Mouse (Mus musculus): ENCODE measurements at regions not wholly inside any gene's neighbourhood (a gene's known extent, or its start where the extent isn't known, plus 50 kb on each side); places are given as distances from the start of the nearest gene placed in this dataset.

GRCm38 (mm10) chr4:127854776-127855409 lies 115.9 kb downstream of the CK137956 start:
- Histone ChIP-seq H3K27me3 (ENCODE audit: insufficient read depth, low read length) (no peaks in the 10 kb centered on the region), H3K9me3 (replicated peaks) (peaks cover 81% of the 10 kb centered on the region), H3K36me3 (replicated peaks) (no peaks in the 10 kb centered on the region), H3K4me3 (ENCODE audit: low read depth, low read length) (no peak overlapping the region), H3K4me1 (ENCODE audit: insufficient read depth, low read depth, low read length) (no peaks in the 10 kb centered on the region)
- DNase-seq (ENCODE audit: low spot score) (no peak), ATAC-seq (ENCODE audit: extremely low read depth, insufficient number of reproducible peaks, low FRiP score, poor library complexity, severe bottlenecking) (no peak)
- no peak for TF ChIP-seq TAL1 (conservative IDR thresholded peaks at IDR 0.05; ENCODE audit: low read depth, low read length)

GRCm38 (mm10) chr4:127849306-127849705 lies 121.4 kb downstream of the CK137956 start:
- Histone ChIP-seq H3K36me3 (replicated peaks) (no peaks in the 10 kb centered on the region), H3K4me3 (ENCODE audit: low read depth, low read length) (no peak overlapping the region), H3K9me3 (replicated peaks) (peaks cover 64% of the 10 kb centered on the region), H3K4me1 (ENCODE audit: insufficient read depth, low read depth, low read length) (no peaks in the 10 kb centered on the region), H3K27me3 (ENCODE audit: insufficient read depth, low read length) (no peaks in the 10 kb centered on the region)
- ATAC-seq (ENCODE audit: extremely low read depth, insufficient number of reproducible peaks, low FRiP score, poor library complexity, severe bottlenecking): no peak
- no peak for DNase-seq (ENCODE audit: low spot score)
- TF ChIP-seq TAL1 (conservative IDR thresholded peaks at IDR 0.05; ENCODE audit: low read depth, low read length) (no peak), CTCF (IDR thresholded peaks at IDR 0.05; ENCODE audit: low read depth, low read length) (no peak), GATA2 (IDR thresholded peaks at IDR 0.05; ENCODE audit: borderline replicate concordance, low read depth, low read length) (no peak), POLR2AphosphoS5 (IDR thresholded peaks at IDR 0.05; ENCODE audit: insufficient replicate concordance, low read depth, low read length) (no peak), GATA1 (IDR thresholded peaks at IDR 0.05; ENCODE audit: borderline replicate concordance, low read length) (no peak)

GRCm38 (mm10) chr4:127846321-127846720 lies 124.4 kb downstream of the CK137956 start:
- no peaks in the 10 kb centered on the region for H3K4me1 ChIP-seq (ENCODE audit: insufficient read depth, low read depth, low read length)
- DNase-seq (ENCODE audit: low spot score): no peak
- H3K9me3 ChIP-seq (replicated peaks): peaks cover 61% of the 10 kb centered on the region
- TF ChIP-seq GATA2 (IDR thresholded peaks at IDR 0.05; ENCODE audit: borderline replicate concordance, low read depth, low read length): no peak
- ATAC-seq (ENCODE audit: extremely low read depth, insufficient number of reproducible peaks, low FRiP score, poor library complexity, severe bottlenecking): no peak
- H3K36me3 ChIP-seq (replicated peaks): no peaks in the 10 kb centered on the region
- H3K4me3 ChIP-seq (ENCODE audit: low read depth, low read length): no peak overlapping the region
- H3K27me3 ChIP-seq (ENCODE audit: insufficient read depth, low read length): no peaks in the 10 kb centered on the region

GRCm38 (mm10) chr4:127843421-127843820 lies 127.3 kb downstream of the CK137956 start:
- H3K27me3 ChIP-seq (ENCODE audit: insufficient read depth, low read length): no peaks in the 10 kb centered on the region
- no peaks in the 10 kb centered on the region for H3K4me1 ChIP-seq (ENCODE audit: insufficient read depth, low read depth, low read length)
- no peak overlapping the region for H3K4me3 ChIP-seq (ENCODE audit: low read depth, low read length)
- ATAC-seq (ENCODE audit: extremely low read depth, insufficient number of reproducible peaks, low FRiP score, poor library complexity, severe bottlenecking): no peak
- no peaks in the 10 kb centered on the region for H3K36me3 ChIP-seq (replicated peaks)
- peaks cover 57% of the 10 kb centered on the region for H3K9me3 ChIP-seq (replicated peaks)
- no peak for TF ChIP-seq CTCF (IDR thresholded peaks at IDR 0.05; ENCODE audit: low read depth, low read length)
- TF ChIP-seq GATA2 (IDR thresholded peaks at IDR 0.05; ENCODE audit: borderline replicate concordance, low read depth, low read length): no peak
- no peak for TF ChIP-seq TAL1 (conservative IDR thresholded peaks at IDR 0.05; ENCODE audit: low read depth, low read length)
- TF ChIP-seq POLR2AphosphoS5 (IDR thresholded peaks at IDR 0.05; ENCODE audit: insufficient replicate concordance, low read depth, low read length): no peak
- no peak for TF ChIP-seq GATA1 (IDR thresholded peaks at IDR 0.05; ENCODE audit: borderline replicate concordance, low read length)
- DNase-seq (ENCODE audit: low spot score): no peak

GRCm38 (mm10) chr4:127833668-127834067 lies 137.1 kb downstream of the CK137956 start:
- TF ChIP-seq POLR2AphosphoS5 (IDR thresholded peaks at IDR 0.05; ENCODE audit: insufficient replicate concordance, low read depth, low read length) (no peak), TAL1 (conservative IDR thresholded peaks at IDR 0.05; ENCODE audit: low read depth, low read length) (no peak), CTCF (IDR thresholded peaks at IDR 0.05; ENCODE audit: low read depth, low read length) (no peak), GATA1 (IDR thresholded peaks at IDR 0.05; ENCODE audit: borderline replicate concordance, low read length) (no peak), GATA2 (IDR thresholded peaks at IDR 0.05; ENCODE audit: borderline replicate concordance, low read depth, low read length) (no peak)
- H3K9me3 ChIP-seq (replicated peaks): peaks cover 36% of the 10 kb centered on the region

GRCm38 (mm10) chr4:127826988-127827387 lies 143.8 kb downstream of the CK137956 start:
- H3K9me3 ChIP-seq (replicated peaks): peaks cover 25% of the 10 kb centered on the region
- no peaks in the 10 kb centered on the region for H3K36me3 ChIP-seq (replicated peaks)
- no peak for ATAC-seq (ENCODE audit: extremely low read depth, insufficient number of reproducible peaks, low FRiP score, poor library complexity, severe bottlenecking)
- TF ChIP-seq CTCF (IDR thresholded peaks at IDR 0.05; ENCODE audit: low read depth, low read length) (no peak), TAL1 (conservative IDR thresholded peaks at IDR 0.05; ENCODE audit: low read depth, low read length) (no peak), GATA2 (IDR thresholded peaks at IDR 0.05; ENCODE audit: borderline replicate concordance, low read depth, low read length) (no peak), POLR2AphosphoS5 (IDR thresholded peaks at IDR 0.05; ENCODE audit: insufficient replicate concordance, low read depth, low read length) (no peak), GATA1 (IDR thresholded peaks at IDR 0.05; ENCODE audit: borderline replicate concordance, low read length) (no peak)
- H3K4me1 ChIP-seq (ENCODE audit: insufficient read depth, low read depth, low read length): no peaks in the 10 kb centered on the region
- H3K27me3 ChIP-seq (ENCODE audit: insufficient read depth, low read length): no peaks in the 10 kb centered on the region
- H3K4me3 ChIP-seq (ENCODE audit: low read depth, low read length): no peak overlapping the region
- DNase-seq (ENCODE audit: low spot score): no peak

More at GRCm38 (mm10) chr4:127833668-127834067, 137.1 kb downstream of the CK137956 start:
- Histone ChIP-seq H3K4me3 (ENCODE audit: low read depth, low read length) (no peak overlapping the region), H3K4me1 (ENCODE audit: insufficient read depth, low read depth, low read length) (no peaks in the 10 kb centered on the region), H3K36me3 (replicated peaks) (no peaks in the 10 kb centered on the region), H3K27me3 (ENCODE audit: insufficient read depth, low read length) (no peaks in the 10 kb centered on the region)
- DNase-seq (ENCODE audit: low spot score) (no peak), ATAC-seq (ENCODE audit: extremely low read depth, insufficient number of reproducible peaks, low FRiP score, poor library complexity, severe bottlenecking) (no peak)

GRCm38 (mm10) chr4:127819501-127819900 lies 151.2 kb downstream of the CK137956 start:
- ATAC-seq (ENCODE audit: extremely low read depth, insufficient number of reproducible peaks, low FRiP score, poor library complexity, severe bottlenecking) (no peak), DNase-seq (ENCODE audit: low spot score) (no peak)
- H3K36me3 ChIP-seq (replicated peaks): no peaks in the 10 kb centered on the region
- no peak overlapping the region for H3K4me3 ChIP-seq (ENCODE audit: low read depth, low read length)
- no peaks in the 10 kb centered on the region for H3K27me3 ChIP-seq (ENCODE audit: insufficient read depth, low read length)
- no peaks in the 10 kb centered on the region for H3K4me1 ChIP-seq (ENCODE audit: insufficient read depth, low read depth, low read length)
- peaks cover 33% of the 10 kb centered on the region for H3K9me3 ChIP-seq (replicated peaks)
- TF ChIP-seq GATA1 (IDR thresholded peaks at IDR 0.05; ENCODE audit: borderline replicate concordance, low read length) (no peak), CTCF (IDR thresholded peaks at IDR 0.05; ENCODE audit: low read depth, low read length) (no peak), POLR2AphosphoS5 (IDR thresholded peaks at IDR 0.05; ENCODE audit: insufficient replicate concordance, low read depth, low read length) (no peak), TAL1 (conservative IDR thresholded peaks at IDR 0.05; ENCODE audit: low read depth, low read length) (no peak), GATA2 (IDR thresholded peaks at IDR 0.05; ENCODE audit: borderline replicate concordance, low read depth, low read length) (no peak)

Measured in G1E (cell line).